Mouse (Mus musculus): ENCODE results near the gene Hist1h3g.

Hist1h3g gene

GRCm38 (mm10) chr13:23535137-23536075 lies at the start of gene Hist1h3g:
Gene Hist1h3g (plus strand): TSS chr13:23535422.
- DNase-seq: peak; percentile 91 to 93

DNA sequence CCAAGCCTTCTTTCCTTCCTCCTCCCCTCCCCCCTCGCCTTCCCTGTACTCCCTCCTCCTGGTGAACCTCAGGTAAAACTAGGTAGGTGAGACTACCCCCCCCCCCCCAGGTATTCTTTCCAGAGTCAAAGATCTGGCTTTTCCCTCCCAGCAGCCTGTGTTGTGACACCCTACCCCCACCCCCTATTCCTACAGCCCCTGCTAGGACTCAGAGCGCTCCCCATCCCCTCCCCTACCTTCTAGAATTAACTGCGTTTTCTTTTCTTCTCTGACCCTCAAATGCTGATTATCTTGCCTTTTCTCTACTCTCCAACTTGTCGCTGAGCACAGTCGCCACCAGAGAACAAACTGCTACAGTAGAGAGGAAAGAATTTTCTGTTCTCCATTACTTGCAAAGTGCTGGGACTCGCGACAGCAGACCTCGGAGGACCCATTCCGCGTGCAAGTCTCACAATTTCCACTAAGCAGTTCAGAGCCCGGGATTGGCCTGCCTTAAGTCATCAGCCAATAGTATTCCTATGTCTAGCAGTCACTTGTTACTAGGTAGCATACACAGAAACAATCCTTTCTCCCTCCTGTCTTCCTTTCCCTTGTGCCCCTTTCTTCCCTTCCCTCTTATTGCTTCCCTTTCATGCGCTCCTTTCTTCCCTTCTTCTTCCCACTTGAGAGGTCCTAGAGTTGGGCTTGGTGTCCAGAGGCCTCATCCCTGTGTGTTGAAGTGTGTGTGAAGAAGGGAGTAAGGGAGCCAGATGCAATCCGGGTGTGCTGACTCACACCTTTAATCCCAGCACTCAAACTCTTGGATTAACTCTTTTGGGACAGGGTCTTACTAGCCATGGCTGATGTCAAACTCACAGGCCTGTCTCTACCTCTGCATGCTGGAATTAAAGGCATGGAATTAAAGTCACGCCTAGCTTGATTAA lies 46.6 kb upstream of the Hist1h3g start, which contains the start of gene Btn2a2:
Gene Btn2a2, minus strand, starts transcription at position 458 of the 923 bp plus-strand sequence.
- peak; percentile 62 to 65 for DNase-seq

- no peak for DNase-seq
Measured at GRCm38 (mm10) chr13:23490863-23491262, 44.4 kb upstream of the Hist1h3g start.

- DNase-seq: no peak
Measured at GRCm38 (mm10) chr13:23491263-23491662, 44.0 kb upstream of the Hist1h3g start.

DNA sequence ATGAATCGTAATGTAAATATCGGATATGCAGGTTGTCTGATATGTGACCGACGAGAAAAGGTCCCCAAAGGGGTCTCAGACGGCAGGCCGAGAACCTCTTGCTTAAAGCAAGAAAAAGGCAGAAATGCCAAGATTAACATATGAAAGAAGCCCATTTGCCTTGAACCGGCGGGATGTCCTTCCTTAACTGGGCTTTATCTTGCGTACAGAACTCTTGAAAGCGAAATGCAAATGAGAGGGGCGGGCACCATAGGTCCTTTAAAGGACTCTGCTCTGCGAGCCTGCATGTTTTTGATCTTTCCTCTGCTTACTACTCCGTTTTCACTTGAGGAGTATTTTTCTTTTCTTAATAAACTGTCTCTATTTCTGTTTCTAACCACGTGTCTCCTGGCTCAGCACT lies 43.2 kb upstream of the Hist1h3g start:
- no peak for DNase-seq

- DNase-seq: no peak
Measured at GRCm38 (mm10) chr13:23495526-23495925, 39.7 kb upstream of the Hist1h3g start.

GRCm38 (mm10) chr13:23497656-23498321 lies 37.4 kb upstream of the Hist1h3g start:
- no peak for DNase-seq

DNA sequence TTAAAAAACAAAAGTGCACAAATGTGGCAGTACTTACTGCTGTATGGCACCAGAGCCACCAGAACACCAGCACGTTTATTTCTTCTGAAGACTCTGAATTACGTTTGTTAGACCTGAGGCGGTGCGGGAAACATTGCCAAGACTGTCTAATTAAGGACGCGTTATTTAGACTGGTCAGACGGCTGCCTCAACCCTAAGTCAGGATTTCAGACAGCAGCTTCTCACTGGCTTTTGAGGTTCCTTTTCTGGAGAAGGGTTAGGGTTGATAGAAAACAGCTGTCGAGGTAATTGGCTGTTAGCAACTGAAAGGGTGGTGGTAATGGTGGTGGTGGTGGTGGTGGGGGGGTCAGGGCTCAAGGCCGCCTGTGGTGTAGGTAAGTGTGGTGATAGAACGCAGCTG lies 36.6 kb upstream of the Hist1h3g start:
- DNase-seq: no peak

GRCm38 (mm10) chr13:23499943-23500342 lies 35.3 kb upstream of the Hist1h3g start:
- no peak for DNase-seq

GRCm38 (mm10) chr13:23500424-23501200 lies 34.6 kb upstream of the Hist1h3g start:
- peak in 1 of 2 experiments; percentile 34 for DNase-seq

GRCm38 (mm10) chr13:23501511-23501910 lies 33.7 kb upstream of the Hist1h3g start:
- no peak for DNase-seq

DNA sequence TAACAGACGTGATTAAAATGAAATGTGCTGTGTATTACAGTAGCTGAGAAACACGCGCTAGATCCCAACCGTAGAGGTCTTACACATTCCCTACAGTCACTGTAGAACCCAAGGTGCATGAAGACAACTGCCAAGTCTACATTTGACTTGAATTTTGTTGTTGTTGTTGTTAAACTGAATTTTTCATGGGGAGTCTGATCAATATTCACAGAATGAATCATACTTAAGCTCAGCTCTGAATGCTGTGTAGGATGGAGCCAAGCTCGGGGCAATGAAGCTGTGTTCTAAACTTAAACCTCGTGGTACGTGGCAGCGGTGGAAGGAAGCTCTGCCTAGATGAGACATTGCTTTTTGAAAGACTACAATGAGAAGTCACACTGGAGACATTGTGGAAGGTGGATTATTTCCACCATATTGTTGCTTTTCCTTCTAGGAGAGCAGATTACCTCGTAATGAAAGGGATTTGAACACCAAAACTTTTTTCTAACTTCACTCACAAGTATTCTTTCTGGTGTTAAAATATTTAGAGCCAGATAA lies 33.1 kb upstream of the Hist1h3g start:
- DNase-seq: no peak

GRCm38 (mm10) chr13:23502916-23503315 lies 32.3 kb upstream of the Hist1h3g start:
- DNase-seq: no peak

DNA sequence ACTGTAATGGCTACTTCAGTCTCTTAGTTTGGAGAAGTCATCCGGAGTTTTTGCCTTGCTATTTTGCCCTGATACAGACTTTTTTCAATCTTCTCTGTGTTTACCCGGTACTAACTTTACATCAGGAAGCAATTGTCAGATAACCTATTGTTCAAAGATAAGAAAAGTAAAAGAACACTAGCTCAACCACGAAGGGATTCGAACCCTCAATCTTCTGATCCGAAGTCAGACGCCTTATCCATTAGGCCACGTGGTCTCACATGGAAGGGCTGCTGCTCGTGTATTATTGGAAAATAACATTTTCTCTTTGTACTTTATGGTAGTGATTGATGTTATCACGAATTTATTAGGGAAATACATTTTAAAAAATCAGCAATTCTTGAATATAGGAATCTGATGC lies 31.4 kb upstream of the Hist1h3g start:
- DNase-seq: peak in 1 of 2 experiments; percentile 39

DNA sequence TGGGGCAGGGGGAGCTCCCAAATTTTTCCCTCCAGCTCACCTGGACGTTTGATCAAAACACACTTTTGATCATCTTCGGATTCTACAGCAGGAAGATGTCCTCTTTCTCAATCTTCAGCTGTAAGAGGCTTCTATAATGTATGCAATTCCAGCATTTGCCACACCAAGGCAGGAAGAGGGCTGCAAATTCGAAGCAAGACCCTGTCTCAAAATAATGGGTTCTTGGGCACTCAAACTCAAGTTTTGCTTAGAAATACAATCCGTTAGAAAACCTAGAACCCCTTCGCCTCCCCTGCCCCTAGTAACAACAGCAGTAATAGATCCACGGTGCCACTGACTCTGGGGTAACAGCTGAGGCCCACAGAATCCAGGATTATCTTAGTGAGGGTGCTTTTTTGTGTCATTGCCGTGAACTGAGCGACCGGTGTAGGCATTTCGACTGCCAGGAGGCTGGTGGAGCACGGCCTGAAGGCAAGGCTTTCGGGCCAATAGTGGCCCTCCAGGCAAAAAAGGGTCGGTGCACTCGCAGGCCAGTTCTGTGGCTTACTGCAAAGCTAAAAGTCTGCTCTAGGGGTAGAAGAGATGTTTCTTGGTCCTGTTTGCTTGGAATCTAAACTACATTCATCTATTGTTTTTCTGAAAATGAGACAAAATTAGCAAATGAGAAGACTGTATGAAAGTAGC lies 29.4 kb upstream of the Hist1h3g start:
- DNase-seq: no peak

DNA sequence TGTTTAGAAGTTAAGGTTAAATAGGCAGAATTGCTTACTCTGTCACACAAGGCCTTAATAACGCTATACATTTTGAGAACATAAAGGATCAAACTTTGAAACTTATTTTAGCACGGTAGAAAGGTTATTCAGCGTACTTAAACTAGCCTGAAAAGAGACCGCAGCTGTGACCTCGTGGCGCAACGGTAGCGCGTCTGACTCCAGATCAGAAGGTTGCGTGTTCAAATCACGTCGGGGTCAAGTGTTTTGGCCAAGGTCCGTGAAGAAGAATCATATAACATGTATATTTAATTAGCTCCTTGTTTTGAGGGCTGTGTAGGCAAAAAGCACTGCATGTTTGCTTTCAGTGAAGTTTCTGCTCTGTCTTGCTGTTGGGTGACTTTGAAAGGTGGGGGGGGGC lies 28.9 kb upstream of the Hist1h3g start:
- DNase-seq: peak in 1 of 2 experiments; percentile 6

DNA sequence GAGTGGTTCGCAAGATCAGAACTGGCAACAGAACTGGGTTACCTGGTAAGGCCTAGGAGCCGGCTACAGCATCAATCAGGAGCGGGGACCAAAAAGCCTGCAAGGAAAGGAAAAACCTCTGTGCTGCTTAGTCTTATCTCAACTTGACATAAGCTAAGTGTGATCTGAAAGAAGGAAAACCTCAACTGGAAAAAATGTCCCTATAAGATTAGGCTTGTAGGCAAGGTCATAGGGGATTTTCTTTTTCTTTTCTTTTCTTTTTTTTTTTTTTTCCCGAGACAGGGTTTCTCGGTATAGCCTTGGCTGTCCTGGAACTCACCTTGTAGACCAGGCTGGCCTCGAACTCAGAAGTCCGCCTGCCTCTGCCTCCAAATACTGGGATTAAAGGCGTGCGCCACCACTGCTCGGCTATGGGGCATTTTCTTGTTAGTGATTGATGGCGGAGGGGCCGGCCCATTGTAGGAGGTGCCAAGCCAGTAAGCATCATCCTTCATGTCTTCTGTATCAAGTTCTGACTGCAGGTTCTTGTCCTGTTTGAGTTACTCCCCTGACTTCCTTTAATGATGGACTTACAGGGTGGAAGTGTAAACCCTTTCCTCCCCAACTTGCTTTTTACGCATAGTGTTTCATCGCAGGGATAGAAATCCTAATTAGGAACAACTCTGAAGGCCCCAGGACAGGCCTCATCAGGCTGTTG lies 28.3 kb upstream of the Hist1h3g start:
- no peak for DNase-seq

DNA sequence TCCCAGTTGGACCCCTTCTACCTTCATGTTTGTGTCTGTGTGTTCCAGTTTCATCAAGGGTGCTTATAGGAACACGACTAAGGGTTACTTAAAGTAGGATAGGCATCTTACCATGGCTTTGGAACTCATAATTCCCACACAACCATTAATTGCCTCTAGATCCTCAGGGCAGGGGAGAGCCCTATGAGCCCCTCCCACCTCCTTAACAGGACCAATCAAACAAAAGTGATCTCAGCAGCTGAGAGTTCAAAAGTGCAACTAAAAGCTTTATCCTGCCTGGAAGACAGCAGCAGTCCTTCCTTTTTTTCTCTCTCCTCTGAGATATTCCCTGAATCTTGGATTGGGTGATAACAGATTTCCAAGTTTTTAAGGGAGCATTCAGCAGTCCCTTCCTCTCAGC lies 25.1 kb upstream of the Hist1h3g start:
- no peak for DNase-seq

GRCm38 (mm10) chr13:23513517-23513916 lies 21.7 kb upstream of the Hist1h3g start:
- no peak for DNase-seq

- DNase-seq: no peak
Measured at GRCm38 (mm10) chr13:23515281-23515680, 19.9 kb upstream of the Hist1h3g start.
